Mouse (Mus musculus) subcutaneous adipose tissue, adult 2 months (tissue): ENCODE data around the gene Gatc. TPM values are rescaled to one million over a fixed set of nuclear protein-coding genes. Genes with fewer than 3 reads are reported as not detected.

ENCODE experiments used
- polyA plus RNA-seq: library from polyadenylated mRNA; depleted of rRNA; stranded (reverse); fragments of >200 nt; gene quantifications from 2 replicates; pipeline ENCODE4 v1.2.3, GENCODE M21; 2012; ENCODE audit warnings: low replicate concordance; rRNA removed

Gene Gatc
- 15.2 and 15.5 TPM in 2 replicates for polyA plus RNA-seq

DNA sequence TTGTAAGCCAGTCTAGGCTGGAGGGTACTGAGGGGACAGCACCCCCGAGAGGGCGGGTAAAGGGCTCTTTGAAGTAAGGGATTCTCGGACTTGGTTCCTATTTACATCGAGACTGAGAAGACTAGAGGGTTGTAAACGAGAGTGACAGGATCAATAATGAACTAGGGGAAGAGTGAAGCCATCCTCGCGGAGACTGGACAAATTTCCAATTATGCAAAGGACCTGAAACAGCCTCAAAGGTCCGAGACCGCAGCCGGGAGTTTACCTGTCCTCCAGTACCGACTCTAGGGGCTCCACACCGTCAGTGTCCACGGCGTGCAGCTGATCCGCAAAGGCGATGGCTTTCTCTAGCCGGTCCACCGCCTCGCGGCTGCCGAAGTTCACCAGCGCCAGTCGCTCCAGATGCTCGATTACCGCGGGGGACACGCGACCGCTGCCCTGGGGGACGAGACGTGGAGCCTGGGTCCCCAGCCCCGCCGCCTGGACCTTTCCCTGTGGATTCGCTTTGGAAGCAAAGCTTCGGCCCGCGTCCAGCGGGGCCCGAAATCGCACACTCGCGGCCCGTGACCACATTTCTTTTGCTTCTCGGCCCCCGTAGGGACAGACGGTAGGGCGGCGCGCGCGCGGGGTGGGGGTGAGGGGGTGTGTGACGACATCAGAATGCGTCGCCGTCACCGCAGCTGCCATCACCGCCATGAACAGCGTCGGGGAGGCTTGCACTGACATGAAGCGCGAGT, at the start of gene Gatc, which contains the start of gene Triap1:
Gene Gatc, minus strand, starts transcription at position 602 of the 737 bp plus-strand sequence.
Gene Triap1, plus strand, starts transcription at position 649 of the 737 bp plus-strand sequence.

DNA sequence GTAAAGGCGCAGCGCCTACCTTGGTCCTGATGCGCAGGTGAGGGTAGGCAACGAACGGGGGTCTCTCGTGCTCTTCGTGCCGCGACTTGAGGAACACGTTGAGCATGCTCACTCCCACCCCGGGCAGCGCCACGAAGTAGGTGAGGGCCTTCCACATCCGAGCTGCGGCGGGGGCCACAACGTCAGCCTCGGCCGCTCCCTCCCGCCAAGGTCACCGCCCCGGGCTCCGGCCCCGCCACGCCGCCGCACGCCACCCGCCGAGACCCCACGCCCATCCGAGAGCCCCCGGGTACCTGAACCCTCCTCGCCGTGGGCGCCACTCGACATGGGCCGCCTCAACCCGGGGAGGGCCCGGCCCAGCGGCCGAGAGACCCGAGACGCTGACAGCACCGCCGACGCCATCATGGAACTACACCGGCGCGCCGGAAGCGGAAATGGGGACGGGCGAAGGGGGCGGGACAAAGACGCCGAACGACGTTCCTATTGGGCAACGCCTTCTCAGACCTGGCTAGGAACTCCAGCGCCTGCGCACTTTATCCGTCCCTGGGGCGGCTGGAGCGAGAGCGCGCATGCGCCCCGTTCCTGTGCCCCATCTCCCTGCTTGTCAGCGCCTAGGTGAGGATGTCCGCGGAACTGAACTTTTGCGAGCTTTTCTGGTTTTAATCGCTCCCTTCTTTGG, 7.7 kb upstream of the Gatc start, which contains the start of gene Cox6a1:
Gene Cox6a1, minus strand, starts transcription at position 436 of the 679 bp plus-strand sequence.

DNA sequence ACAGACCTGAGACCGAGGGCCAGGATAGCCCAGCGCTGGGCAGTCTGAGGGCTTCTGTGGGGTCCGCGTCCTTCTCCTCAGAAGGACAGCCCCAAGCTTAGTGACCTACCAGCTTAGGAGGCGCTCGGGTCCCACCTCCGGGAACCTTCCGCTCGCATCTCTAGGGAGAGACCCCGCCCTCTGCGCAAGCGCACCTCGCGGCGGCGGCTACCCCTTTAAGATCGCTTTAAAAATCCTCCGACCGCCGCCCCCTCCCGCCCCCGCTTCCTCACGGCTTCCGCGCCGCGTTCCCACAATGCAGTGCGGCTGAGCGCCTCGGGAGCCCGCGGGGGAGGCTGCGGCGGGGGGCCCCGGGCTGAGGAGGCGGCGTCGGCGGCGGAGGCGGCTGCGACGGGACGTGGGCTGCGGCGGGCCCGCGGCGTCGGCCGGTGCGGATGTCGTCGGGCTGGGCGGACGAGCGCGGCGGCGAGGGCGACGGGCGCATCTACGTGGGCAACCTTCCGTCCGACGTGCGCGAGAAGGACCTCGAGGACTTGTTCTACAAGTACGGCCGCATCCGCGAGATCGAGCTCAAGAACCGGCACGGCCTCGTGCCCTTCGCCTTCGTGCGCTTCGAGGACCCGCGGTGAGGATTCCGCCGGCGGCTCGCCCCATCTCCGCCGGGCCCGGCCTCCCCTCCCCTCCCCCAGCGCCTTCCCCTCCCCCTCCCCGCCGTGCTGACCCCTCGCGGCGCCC, 13.9 kb downstream of the Gatc start, which contains the start of gene Srsf9:
Gene Srsf9, plus strand, starts transcription at position 303 of the 735 bp plus-strand sequence.

DNA sequence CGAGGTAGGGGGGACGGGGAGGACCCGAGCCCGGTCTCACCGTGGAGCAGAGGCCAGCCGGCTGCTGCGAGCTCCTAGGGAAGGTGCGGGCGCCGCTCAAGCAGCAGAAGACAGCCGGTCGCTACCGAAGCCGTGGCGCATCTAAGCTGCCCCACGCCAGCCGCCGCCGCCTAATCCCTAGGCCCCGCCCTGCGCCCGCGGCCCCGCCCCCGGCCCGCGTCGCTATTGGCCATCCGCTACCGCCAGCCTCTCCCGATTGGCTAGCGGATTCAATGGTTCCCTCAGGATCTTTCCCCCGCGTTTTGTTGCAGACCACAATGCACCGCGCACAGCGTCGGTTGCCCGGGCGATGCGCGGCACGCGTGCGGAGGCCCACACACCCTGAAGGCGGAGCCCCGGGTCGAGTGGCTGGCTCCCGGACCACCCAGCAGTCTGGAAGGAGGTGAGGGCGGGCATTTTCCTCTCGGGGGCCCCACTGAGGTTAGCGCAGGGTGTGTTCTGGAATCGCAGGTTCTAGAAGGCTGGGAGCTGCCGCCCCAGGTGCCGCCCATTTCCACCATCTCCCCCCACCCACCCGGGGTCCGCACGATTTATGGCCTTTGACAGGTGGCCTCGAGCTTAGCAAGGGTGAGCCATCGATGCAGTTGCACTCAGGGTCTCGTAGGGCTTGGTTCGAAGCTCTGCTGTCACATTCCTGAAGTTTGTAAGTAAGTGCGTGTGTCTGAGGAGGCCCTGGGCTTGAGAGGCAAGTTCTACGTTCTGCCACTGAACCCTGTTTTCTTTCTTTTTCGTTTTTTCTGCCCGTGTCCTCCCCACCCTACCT, 40.0 kb downstream of the Gatc start, which contains the start of gene Dynll1:
Gene Dynll1, minus strand, starts transcription at position 208 of the 823 bp plus-strand sequence.

Other genes with a start within 250 kb of the Gatc start
- 0.49 TPM in 1 of 2 replicates, not detected in the other for gene Gm10401, start 242.9 kb downstream of the Gatc start, polyA plus RNA-seq
- 170 and 284 TPM in 2 replicates for gene Acads, start 221.8 kb downstream of the Gatc start, polyA plus RNA-seq
- gene Unc119b, start 206.2 kb downstream of the Gatc start, polyA plus RNA-seq = 24.5 and 54.6 TPM in 2 replicates
- gene Mlec, start 183.0 kb downstream of the Gatc start, polyA plus RNA-seq = 102 and 107 TPM in 2 replicates
- 3.5 and 5.2 TPM in 2 replicates for gene Cabp1, start 146.8 kb downstream of the Gatc start, polyA plus RNA-seq
- gene Pop5, start 105.3 kb downstream of the Gatc start, polyA plus RNA-seq = 84.5 and 91.3 TPM in 2 replicates
- 184 and 207 TPM in 2 replicates for gene Rnf10, start 68.3 kb downstream of the Gatc start, polyA plus RNA-seq
- 20.2 and 33.0 TPM in 2 replicates for gene Coq5, start 61.5 kb downstream of the Gatc start, polyA plus RNA-seq
- 113 and 341 TPM in 2 replicates for gene Dynll1, start 40.2 kb downstream of the Gatc start, polyA plus RNA-seq
- gene Srsf9, start 14.0 kb downstream of the Gatc start, polyA plus RNA-seq = 30.6 and 58.8 TPM in 2 replicates
- 19.0 and 26.8 TPM in 2 replicates for gene Triap1, start within 50 bp of the Gatc start, polyA plus RNA-seq
- gene Cox6a1, start 7.8 kb upstream of the Gatc start, polyA plus RNA-seq = 2,308 and 3,139 TPM in 2 replicates
- 1.1 and 20.6 TPM in 2 replicates for gene Msi1, start 88.4 kb upstream of the Gatc start, polyA plus RNA-seq
- gene Pla2g1b, start 125.1 kb upstream of the Gatc start, polyA plus RNA-seq = 0.62 TPM in 1 of 2 replicates, not detected in the other
- 42.6 and 51.3 TPM in 2 replicates for gene Sirt4, start 143.5 kb upstream of the Gatc start, polyA plus RNA-seq
- gene Pxn, start 165.5 kb upstream of the Gatc start, polyA plus RNA-seq = 77.3 and 92.5 TPM in 2 replicates
- 1,229 and 2,816 TPM in 2 replicates for gene Rplp0, start 218.3 kb upstream of the Gatc start, polyA plus RNA-seq
- 38.2 and 66.2 TPM in 2 replicates for gene Gcn1l1, start 224.1 kb upstream of the Gatc start, polyA plus RNA-seq